Mouse (Mus musculus) embryo, embryonic 11.5 days (tissue): ENCODE results near the gene Sp3.
"Not testable (repeated sequence)": the region's sequence is repeated elsewhere in the genome, so short reads cannot be mapped to it uniquely, and the experiment has no call there.

Source experiments
- DNase-seq: peaks from one replicate; pipeline ENCODE4 v3.0.0-alpha.2; 2012; ENCODE audit warnings: low read depth, low spot score

Gene Sp3

GRCm38 (mm10) chr2:72916170-72916569 is 64.1 kb downstream of the Sp3 start:
- DNase-seq: no peak

GRCm38 (mm10) chr2:72915245-72915930 is 64.9 kb downstream of the Sp3 start:
- no peak for DNase-seq

- no peak for DNase-seq
These were observed 66.8 kb downstream of the Sp3 start for GRCm38 (mm10) chr2:72913458-72913760.

GRCm38 (mm10) chr2:72912708-72913457 is 67.4 kb downstream of the Sp3 start:
- no peak for DNase-seq

GRCm38 (mm10) chr2:72911527-72911926 is 68.7 kb downstream of the Sp3 start:
- DNase-seq: no peak

GRCm38 (mm10) chr2:72909046-72909445 is 71.2 kb downstream of the Sp3 start:
- no peak for DNase-seq

GRCm38 (mm10) chr2:72908191-72908910 is 71.9 kb downstream of the Sp3 start:
- no peak for DNase-seq

GRCm38 (mm10) chr2:72906745-72907144 is 73.5 kb downstream of the Sp3 start:
- DNase-seq: no peak

- DNase-seq: not testable (repeated sequence)
These were observed 77.2 kb downstream of the Sp3 start for GRCm38 (mm10) chr2:72902816-72903680.

- DNase-seq: no peak
These were observed 81.4 kb downstream of the Sp3 start for GRCm38 (mm10) chr2:72898782-72899305.

GRCm38 (mm10) chr2:72898094-72898781 is 82.0 kb downstream of the Sp3 start:
- DNase-seq: no peak

GRCm38 (mm10) chr2:72889806-72890205 is 90.4 kb downstream of the Sp3 start:
- DNase-seq: no peak
